Mouse (Mus musculus) liver, embryonic 13.5 days (tissue): Measurements from ENCODE around the gene Rps6ka4. TPM values are rescaled to one million over a fixed set of nuclear protein-coding genes. Genes with fewer than 3 reads are reported as not detected.
A peak's percentile ranks its signal among the peaks of the same experiment; 100 is the strongest.

Experiments
- ATAC-seq: fragments of 200-750 bp; cut with Nextera tagmentation; 2 replicates; pipeline ENCODE4 v1.8.0; 2017; ENCODE audit warnings: low read depth, mild to moderate bottlenecking, moderate number of reproducible peaks, moderate library complexity
- DNase-seq: peaks from one replicate; pipeline ENCODE4 v3.0.0; 2022
- H3K27ac ChIP-seq: fragments of 300-500 bp; sonication (generic); 2 replicates; pipeline ENCODE4 v1.5.1; 2015; ENCODE audit warnings: moderate library complexity, mild to moderate bottlenecking, inconsistent platforms
- H3K27me3 ChIP-seq: fragments of 300-500 bp; sonication (generic); 2 replicates; pipeline ENCODE4 v1.6.1; 2015; ENCODE audit warnings: mild to moderate bottlenecking, inconsistent platforms
- H3K36me3 ChIP-seq: fragments of 300-500 bp; sonication (generic); 2 replicates; pipeline ENCODE4 v1.6.1; 2015; ENCODE audit warnings: mild to moderate bottlenecking, inconsistent platforms
- H3K4me1 ChIP-seq: fragments of 300-500 bp; sonication (generic); replicated peaks from 2 replicates; pipeline ENCODE4 v1.6.1; 2015; ENCODE audit warnings: inconsistent platforms
- H3K4me2 ChIP-seq: fragments of 300-500 bp; sonication (generic); 2 replicates; pipeline ENCODE4 v1.6.1; 2015; ENCODE audit warnings: inconsistent platforms, mild to moderate bottlenecking, moderate library complexity
- H3K4me3 ChIP-seq: fragments of 300-500 bp; sonication (generic); replicated peaks from 2 replicates; pipeline ENCODE4 v1.5.1; 2015; ENCODE audit warnings: mild to moderate bottlenecking, inconsistent platforms
- H3K9ac ChIP-seq: fragments of 300-500 bp; sonication (generic); 2 replicates; pipeline ENCODE4 v1.6.1; 2015; ENCODE audit warnings: mild to moderate bottlenecking, inconsistent platforms
- H3K9me3 ChIP-seq: fragments of 300-500 bp; sonication (generic); replicated peaks from 2 replicates; pipeline ENCODE4 v1.6.1; 2016; ENCODE audit warnings: inconsistent platforms
- WGBS: fragments of 180-500 bp; shearing (Covaris S2); methylation state at CpG from one replicate; pipeline ENCODE4 v1.1.7; 2015; ENCODE audit not compliant: insufficient replicate concordance; 5-methylcytosine and 5-hydroxymethylcytosine counted together
- polyA plus RNA-seq: library from polyadenylated mRNA; unstranded; fragments of >200 nt; fragmentation: Nextera tagmentation; extraction: Ambion mirVana; gene quantifications from 2 replicates; pipeline ENCODE4 v1.2.1, GENCODE M21; 2015

Gene Rps6ka4
- 6.1 and 6.8 TPM in 2 replicates for polyA plus RNA-seq

DNA sequence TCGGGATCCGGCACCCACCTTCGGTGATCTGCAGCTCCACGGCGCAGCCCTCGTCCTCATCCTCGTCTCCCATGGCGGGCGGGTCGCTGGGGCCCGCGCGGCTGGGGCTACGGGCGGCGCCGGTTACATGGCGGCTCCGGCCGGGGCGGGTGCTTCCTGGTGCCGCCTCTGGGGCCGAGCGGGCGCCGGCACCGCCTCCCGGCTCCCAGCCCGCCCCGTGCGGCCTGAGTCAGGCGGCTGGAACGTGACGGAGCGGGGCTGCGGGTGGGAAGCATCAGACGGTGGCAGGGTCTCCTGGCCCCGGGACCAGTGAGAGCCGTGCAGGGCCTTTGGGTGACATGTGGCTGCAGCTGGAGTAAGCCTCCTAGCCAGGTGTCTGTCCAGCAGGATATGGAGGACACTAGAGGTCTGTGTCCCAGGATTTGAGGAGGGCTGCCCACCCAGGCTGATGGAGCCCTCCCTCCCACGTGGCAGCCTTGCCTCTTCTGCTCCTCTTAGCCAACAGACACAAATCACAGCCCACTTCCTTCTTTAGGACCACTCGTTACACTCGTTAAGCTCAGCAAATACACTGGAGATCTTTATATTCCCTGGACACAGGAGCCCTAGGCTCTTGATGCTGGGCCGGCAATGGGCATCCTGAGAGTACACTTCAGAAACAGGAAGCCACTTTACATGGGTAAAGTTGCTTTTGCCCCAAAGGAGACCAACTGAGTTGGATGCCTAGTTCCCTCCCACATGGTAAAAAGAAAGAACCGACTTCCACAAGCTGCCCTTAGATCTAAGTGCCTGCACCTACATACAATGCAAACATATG, at the start of gene Rps6ka4:
Gene Rps6ka4, minus strand, starts transcription at position 162 of the 817 bp plus-strand sequence.
- peaks cover 54% of the 10 kb centered on the region for H3K27me3 ChIP-seq
- H3K9ac ChIP-seq = peak within 1 kb of the TSS; percentile 76
- peaks cover 24% of the 10 kb centered on the region for H3K4me1 ChIP-seq
- peak; percentile 85 for ATAC-seq
- 2% methylated on average over 44 of the region's 44 CpGs for WGBS
- H3K4me2 ChIP-seq = peak within 1 kb of the TSS; percentile 95
- H3K4me3 ChIP-seq = peak within 1 kb of the TSS; percentile 68
- no peak within 1 kb of the TSS for H3K27ac ChIP-seq
- peak; percentile 30 for DNase-seq
- 0 out of 2 replicates have a peak, but pooled peaks cover 8% of the 10 kb centered on the region for H3K36me3 ChIP-seq
- no peaks in the 10 kb centered on the region for H3K9me3 ChIP-seq

DNA sequence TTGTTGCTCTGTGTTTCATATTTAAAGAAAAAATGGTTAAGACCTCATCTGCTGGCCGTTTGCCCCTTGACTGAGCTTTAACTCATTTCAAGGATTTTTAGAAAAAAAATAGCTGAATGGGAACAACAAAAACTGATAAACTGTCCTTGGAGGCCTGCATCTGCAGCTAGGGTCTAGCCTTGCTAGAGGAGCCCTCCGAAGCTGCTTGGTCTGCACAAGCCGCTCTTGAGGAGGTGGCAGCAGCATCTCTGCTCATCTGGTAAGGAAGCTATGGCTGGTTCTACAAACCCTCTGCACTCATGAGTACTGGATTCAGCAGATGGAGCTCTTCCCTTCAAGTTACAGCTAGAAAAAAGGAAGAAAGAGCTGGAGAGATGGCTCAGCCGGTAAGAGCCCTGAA, 37.5 kb upstream of the Rps6ka4 start:
- H3K4me3 ChIP-seq = no peak overlapping the region
- no peaks in the 10 kb centered on the region for H3K36me3 ChIP-seq
- no peaks in the 10 kb centered on the region for H3K9me3 ChIP-seq
- WGBS = 66% methylated on average over 4 of the region's 4 CpGs
- no peak overlapping the region for H3K27ac ChIP-seq
- no peak overlapping the region for H3K4me2 ChIP-seq
- DNase-seq (no peak), ATAC-seq (no peak)
- no peaks in the 10 kb centered on the region for H3K4me1 ChIP-seq
- no peak overlapping the region for H3K9ac ChIP-seq
- no peaks in the 10 kb centered on the region for H3K27me3 ChIP-seq

DNA sequence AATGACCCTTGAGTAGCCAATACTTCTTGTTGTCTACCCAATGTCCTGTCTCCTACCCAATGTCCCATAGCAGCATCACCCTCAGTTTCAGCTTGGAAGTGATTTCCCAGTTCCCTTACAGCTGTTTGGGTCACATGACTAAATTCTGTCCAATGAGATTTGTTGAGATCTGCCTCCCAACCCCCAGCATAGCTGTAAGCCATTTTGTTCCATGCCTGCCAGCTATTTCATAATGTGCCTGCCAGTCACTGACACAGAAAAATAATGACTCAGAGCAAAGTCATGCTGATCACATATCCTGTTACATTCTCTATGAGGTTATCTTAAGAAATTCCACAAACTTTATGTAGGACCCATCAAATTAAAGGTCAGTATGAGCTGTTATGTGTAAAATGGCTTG, 36.4 kb upstream of the Rps6ka4 start:
- no peak overlapping the region for H3K4me3 ChIP-seq
- no peak overlapping the region for H3K9ac ChIP-seq
- ATAC-seq = no peak

DNA sequence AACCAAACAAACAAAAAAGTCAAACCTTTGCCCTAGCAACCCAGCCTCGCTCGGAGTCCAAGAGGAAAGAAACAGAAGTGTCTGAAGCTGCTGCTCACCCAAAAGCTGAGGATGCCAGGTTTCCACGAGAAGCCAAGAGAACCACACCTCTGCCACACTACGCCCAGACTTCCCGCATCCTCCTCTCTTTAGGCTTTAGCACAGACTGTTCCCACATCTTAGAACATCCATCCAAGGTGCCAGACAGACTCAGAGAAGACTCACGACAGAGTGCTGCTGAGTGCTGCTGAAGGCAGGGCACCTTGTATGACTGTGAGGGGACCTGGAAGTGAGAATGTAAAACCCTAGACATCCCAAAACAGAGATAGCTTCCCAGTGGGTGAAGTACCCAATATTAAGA, 35.4 kb upstream of the Rps6ka4 start:
- Histone ChIP-seq H3K4me2 (no peak overlapping the region), H3K27ac (no peak overlapping the region), H3K36me3 (no peaks in the 10 kb centered on the region), H3K27me3 (no peaks in the 10 kb centered on the region), H3K9me3 (no peaks in the 10 kb centered on the region), H3K9ac (no peak overlapping the region), H3K4me3 (no peak overlapping the region), H3K4me1 (peaks cover 17% of the 10 kb centered on the region)
- ATAC-seq (no peak), DNase-seq (no peak)
- WGBS = 62% methylated on average over 6 of the region's 6 CpGs

More for the DNA sequence above, 36.4 kb upstream of the Rps6ka4 start:
- H3K27ac ChIP-seq = no peak overlapping the region
- H3K27me3 ChIP-seq = no peaks in the 10 kb centered on the region
- peaks cover 8% of the 10 kb centered on the region for H3K4me1 ChIP-seq
- H3K9me3 ChIP-seq = no peaks in the 10 kb centered on the region
- DNase-seq = no peak
- no peak overlapping the region for H3K4me2 ChIP-seq
- no peaks in the 10 kb centered on the region for H3K36me3 ChIP-seq

DNA sequence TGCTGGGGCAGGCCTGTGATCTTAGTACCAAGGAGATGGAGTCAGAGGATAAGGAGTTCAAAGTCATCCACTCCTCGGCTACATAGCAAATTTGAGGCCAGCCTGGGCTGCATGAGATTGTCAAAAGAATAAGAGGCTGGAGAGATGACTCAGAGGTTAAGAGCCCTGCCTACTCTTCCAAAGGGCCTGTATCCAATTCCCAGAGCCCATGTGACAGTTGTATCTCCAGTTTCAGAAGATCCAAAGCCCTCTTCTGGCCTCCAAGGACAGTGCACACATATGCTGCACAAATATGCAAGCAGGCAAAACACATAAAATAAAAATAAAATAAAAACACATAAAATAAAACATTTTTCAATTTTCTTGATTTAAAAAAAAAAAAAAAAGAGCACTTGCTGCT, 33.8 kb upstream of the Rps6ka4 start:
- H3K4me3 ChIP-seq = no peak overlapping the region
- no peak overlapping the region for H3K27ac ChIP-seq

DNA sequence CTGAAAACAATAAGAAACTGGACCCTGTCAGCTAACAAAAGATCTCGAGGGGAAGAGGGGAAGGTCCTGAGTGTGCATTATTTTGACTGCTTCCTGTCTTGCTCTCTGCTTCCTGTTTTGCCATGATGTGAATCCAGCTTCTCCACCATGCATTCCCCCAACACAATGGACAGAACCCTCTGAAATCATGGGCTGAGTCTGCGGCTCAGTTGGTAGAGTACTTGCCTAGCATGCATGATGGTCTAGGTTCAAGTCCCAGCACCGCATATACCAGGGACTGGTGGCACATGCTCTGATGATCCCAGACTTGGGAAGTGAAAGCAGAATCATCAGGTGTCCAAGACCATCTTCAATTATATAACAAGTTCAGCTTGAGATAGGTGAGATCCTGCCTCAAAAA, 32.3 kb upstream of the Rps6ka4 start:
- Histone ChIP-seq H3K36me3 (no peaks in the 10 kb centered on the region), H3K27me3 (no peaks in the 10 kb centered on the region), H3K4me1 (peaks cover 32% of the 10 kb centered on the region), H3K27ac (no peak overlapping the region), H3K4me2 (no peak overlapping the region), H3K9me3 (no peaks in the 10 kb centered on the region), H3K9ac (no peak overlapping the region), H3K4me3 (no peak overlapping the region)
- DNase-seq (no peak), ATAC-seq (no peak)
- WGBS = 54% methylated on average over 3 of the region's 3 CpGs

More for the DNA sequence above, 33.8 kb upstream of the Rps6ka4 start:
- H3K9me3 ChIP-seq = no peaks in the 10 kb centered on the region
- H3K4me1 ChIP-seq = peaks cover 29% of the 10 kb centered on the region
- 48% methylated on average over 1 of the region's 1 CpGs for WGBS
- H3K36me3 ChIP-seq = no peaks in the 10 kb centered on the region
- no peak for ATAC-seq
- no peak for DNase-seq
- H3K4me2 ChIP-seq = no peak overlapping the region
- H3K9ac ChIP-seq = no peak overlapping the region
- H3K27me3 ChIP-seq = no peaks in the 10 kb centered on the region

DNA sequence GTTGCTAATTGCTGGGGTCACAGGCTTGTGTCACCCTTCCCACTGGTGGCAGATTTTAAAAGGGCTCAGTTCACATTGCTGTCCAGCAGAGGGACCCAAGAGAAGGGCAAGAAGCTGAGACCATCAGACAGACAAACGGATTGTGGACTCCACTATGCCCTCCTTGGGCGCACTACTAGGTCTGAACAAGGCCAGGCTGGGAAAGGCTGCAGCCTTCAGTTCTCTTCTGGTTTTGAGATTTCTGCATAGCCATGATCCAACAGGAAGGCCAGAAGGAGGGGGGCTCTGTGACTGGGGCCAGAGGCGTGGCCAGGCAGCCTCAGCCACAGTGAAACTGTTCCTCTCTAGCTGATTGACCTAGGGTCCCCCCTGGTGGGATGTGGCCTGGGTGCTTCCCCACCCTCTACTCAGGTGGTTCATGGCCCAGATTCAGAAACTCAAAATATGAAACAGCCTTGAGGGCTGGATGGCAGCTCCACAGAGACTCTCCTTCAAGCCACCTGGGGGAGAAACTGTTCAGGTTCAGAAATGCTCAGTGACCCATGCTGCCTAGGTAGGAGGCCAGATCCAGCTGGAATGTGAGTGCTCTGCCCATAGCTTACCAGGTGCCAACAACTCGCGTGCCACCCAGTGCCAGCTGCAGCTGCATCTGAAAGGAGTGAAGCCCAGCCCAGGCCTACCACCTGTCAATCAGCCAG, 31.3 kb upstream of the Rps6ka4 start:
- Histone ChIP-seq H3K4me3 (no peak overlapping the region; the same call in 1 of the 2 replicates), H3K9ac (peak overlapping the region; percentile 22; the same call in 1 of the 2 replicates), H3K27ac (peak overlapping the region; percentile 9; the same call in 1 of the 2 replicates), H3K9me3 (no peaks in the 10 kb centered on the region), H3K4me1 (peaks cover 32% of the 10 kb centered on the region), H3K36me3 (no peaks in the 10 kb centered on the region), H3K4me2 (peak overlapping the region; percentile 36), H3K27me3 (no peaks in the 10 kb centered on the region)
- ATAC-seq (peak; percentile 55; the same call in 1 of the 2 replicates), DNase-seq (no peak)
- 52% methylated on average over 5 of the region's 5 CpGs for WGBS

DNA sequence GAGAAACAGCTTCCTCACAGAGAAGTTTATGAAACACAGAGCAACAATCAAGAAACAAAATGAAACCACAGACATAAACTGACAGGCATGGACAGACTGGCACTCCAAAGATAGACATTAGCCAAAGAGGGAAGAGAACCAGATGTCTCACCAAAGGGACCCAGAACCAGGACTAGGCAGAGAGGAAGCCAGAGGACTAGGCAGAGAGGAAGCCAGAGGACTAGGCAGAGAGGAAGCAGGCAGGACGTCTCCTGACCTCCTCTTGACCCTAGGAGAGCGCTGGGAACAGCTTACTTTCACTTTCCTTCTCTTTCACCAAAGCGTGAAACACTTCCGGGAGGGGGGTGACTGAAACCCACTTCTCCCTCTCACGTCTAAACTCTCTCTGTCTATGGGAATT, 28.9 kb upstream of the Rps6ka4 start:
- DNase-seq (peak; percentile 48), ATAC-seq (peak; percentile 75)
- Histone ChIP-seq H3K9me3 (no peaks in the 10 kb centered on the region), H3K4me1 (peaks cover 32% of the 10 kb centered on the region), H3K27ac (peak overlapping the region; percentile 53; the same call in 1 of the 2 replicates), H3K27me3 (no peaks in the 10 kb centered on the region), H3K36me3 (no peaks in the 10 kb centered on the region), H3K4me3 (peak overlapping the region; percentile 57), H3K4me2 (peak overlapping the region; percentile 69), H3K9ac (peak overlapping the region; percentile 70)
- 2% methylated on average over 5 of the region's 5 CpGs for WGBS

DNA sequence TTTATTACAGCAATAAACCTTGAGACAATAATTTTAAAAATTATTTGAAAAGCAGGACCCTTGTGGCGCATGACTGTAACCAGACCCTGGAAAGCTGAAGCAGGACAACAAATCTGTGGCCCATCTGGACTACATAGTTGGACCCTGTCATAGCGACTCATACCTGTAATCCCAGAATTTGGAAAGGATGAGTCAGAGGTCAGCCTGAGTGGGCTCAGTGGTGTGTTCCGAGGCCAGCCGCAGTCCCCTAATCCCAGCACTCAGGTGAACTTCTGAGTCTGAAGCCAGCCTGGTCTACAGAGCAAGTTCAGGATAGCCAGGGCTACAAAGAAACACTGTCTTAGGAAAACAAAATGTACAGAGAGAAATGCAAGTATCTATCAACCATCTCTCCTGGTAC, 21.0 kb upstream of the Rps6ka4 start:
- no peak for ATAC-seq
- DNase-seq = no peak
- Histone ChIP-seq H3K36me3 (no peaks in the 10 kb centered on the region), H3K27me3 (no peaks in the 10 kb centered on the region), H3K9me3 (no peaks in the 10 kb centered on the region), H3K27ac (no peak overlapping the region), H3K4me3 (no peak overlapping the region), H3K4me2 (no peak overlapping the region), H3K9ac (no peak overlapping the region), H3K4me1 (peaks cover 25% of the 10 kb centered on the region)
- WGBS = 85% methylated on average over 4 of the region's 4 CpGs

DNA sequence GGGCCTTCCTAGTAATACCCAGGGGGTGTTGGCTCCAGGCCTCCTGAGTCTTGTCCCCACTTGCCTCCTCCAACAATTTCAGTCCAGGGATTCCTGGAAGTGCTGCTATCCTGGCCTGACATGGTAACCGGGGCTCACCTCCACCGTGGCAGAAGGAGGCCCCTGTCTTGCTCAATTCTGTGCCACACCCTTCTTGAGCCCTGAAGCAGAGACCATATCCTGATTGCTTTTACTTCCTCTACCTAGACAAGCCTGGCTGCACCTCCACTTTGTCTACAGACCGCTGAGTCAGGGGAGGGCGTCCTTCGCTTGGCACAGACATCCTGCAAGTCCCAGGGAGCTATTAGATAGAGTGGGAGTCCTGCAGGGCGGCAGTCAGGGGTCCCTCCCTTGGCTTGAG, 20.3 kb upstream of the Rps6ka4 start:
- Histone ChIP-seq H3K36me3 (no peaks in the 10 kb centered on the region), H3K27me3 (0 out of 2 replicates have a peak, but pooled peaks cover 4% of the 10 kb centered on the region), H3K27ac (no peak overlapping the region), H3K4me2 (no peak overlapping the region), H3K9ac (no peak overlapping the region), H3K4me3 (no peak overlapping the region), H3K4me1 (peaks cover 32% of the 10 kb centered on the region), H3K9me3 (no peaks in the 10 kb centered on the region)
- DNase-seq (no peak), ATAC-seq (no peak)
- WGBS = 46% methylated on average over 6 of the region's 6 CpGs

DNA sequence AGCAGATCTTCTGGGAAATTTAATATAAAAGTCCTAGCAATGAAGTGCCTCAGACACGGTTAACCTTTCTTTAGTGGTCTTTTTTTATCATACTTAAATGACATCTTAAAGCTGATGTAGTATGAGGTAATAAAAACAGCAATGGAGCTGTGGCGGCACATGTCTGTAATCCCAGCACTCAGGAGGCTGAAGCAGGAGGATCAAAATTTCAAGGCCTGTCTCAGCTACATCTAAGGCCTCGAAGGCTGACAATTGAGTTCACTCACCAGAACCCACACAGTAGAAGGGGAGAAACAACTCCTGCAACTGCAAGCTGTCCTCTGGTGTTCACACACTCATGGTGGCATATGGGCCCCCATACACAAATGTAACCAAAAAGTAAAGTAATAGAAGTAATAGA, 19.5 kb upstream of the Rps6ka4 start:
- peaks cover 40% of the 10 kb centered on the region for H3K4me1 ChIP-seq
- no peak overlapping the region for H3K9ac ChIP-seq
- no peaks in the 10 kb centered on the region for H3K36me3 ChIP-seq
- no peak overlapping the region for H3K27ac ChIP-seq
- H3K4me2 ChIP-seq = no peak overlapping the region
- 0 out of 2 replicates have a peak, but pooled peaks cover 9% of the 10 kb centered on the region for H3K27me3 ChIP-seq
- ATAC-seq (no peak), DNase-seq (no peak)
- H3K9me3 ChIP-seq = no peaks in the 10 kb centered on the region
- WGBS = 68% methylated on average over 3 of the region's 3 CpGs
- H3K4me3 ChIP-seq = no peak overlapping the region
